Mouse (Mus musculus) embryonic stem cell, embryonic (primary cell): ENCODE results near the gene Lmntd1.

Source experiments
- CTCF ChIA-PET, 4 experiments: fragments of 300-600 bp in 2 of 4; fragments of 350-600 bp in 2 of 4; sonication (Branson Sonifier 250); formaldehyde crosslinking; loops; one replicate each; lab custom pipeline; 2022; ENCODE audit warnings: inconsistent platforms in 2 of 4; lab: Charles Lee
- POLR2A ChIA-PET, 4 experiments: fragments of 300-600 bp in 2 of 4; fragments of 350-600 bp in 2 of 4; sonication (Branson Sonifier 250); formaldehyde crosslinking; loops; one replicate each; lab custom pipeline; 2022; ENCODE audit warnings: antibody characterized with exemption in 4 of 4, inconsistent platforms in 1 of 4; lab: Charles Lee

The Lmntd1 gene

DNA sequence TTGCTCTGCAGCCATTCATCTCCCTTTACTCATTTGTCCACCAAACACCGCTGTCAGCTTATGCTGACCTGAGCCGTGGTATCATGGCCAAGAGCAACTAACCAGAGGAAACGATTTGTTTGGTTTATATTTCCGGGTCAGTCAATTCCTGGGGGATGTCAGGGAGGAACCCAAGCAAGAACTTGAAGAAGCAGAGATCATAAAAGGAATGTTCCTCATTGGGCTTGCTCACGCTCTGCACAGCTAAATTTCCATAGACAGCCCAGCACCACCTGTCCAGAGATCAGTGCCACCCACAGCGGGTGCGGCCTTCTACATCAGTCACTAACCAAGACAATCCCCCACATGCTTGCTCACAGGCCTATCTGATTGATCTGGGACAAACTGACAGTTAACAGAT, at the start of gene Lmntd1:
TSS of gene Lmntd1 (minus strand) at position 101 of the 400 bp plus-strand sequence.
- ChIA-PET CTCF (no interaction called here), POLR2A (interaction anchor here in 2 of 4 experiments (0.6 to 1.3 kb wide), 4 partner anchors 8 to 43 kb away, joined by 3 read pairs; no protein-coding TSS in a partner anchor)

DNA sequence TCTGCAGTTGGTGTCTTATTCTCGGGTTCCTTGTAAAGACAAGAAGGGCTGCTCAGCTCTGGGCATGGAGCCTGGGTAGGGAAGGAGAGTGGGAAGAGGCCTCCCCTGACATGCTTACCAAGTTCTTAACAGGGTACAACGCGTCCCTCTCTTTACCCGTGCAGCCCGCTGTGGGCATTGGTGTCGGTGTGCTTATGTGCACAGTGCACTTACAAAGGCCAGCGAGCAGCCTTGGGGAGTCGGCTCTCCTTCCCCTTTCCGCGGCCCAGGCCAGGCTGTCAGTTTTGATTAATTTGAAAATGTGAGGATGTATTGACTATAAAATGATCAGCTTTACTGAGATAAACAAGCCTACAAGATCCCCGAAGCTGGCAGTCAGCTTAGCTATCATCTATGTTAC, 46.8 kb upstream of the Lmntd1 start:
- CTCF ChIA-PET, result interaction anchor here in 1 of 4 experiments (0.5 kb wide), 1 partner anchor 151 kb away, joined by 12 read pairs; no protein-coding TSS in a partner anchor
- POLR2A ChIA-PET, result interaction anchor here in 1 of 4 experiments (0.6 to 1.3 kb wide), 2 partner anchors 9 to 234 kb away, joined by 3 read pairs; no protein-coding TSS in a partner anchor

DNA sequence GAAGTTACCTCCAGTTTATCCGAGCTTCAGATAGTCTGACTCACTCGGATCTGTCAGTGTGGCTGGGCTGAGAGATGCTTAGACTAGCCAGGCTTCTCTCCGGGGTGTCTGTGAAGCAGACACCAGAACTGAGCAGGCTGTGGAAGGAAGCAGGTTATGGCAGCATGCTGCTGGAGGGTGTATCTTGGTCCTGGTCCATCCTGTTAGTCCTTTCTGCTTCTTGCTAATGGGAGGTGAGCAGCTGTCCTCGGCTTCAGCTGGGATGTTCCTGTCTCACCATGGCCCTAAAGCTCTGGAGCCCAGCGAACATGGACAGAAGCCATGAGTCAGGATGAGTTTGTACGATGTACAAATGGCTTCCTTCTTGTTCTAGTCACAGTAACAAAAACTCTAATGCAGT, 45.0 kb upstream of the Lmntd1 start:
- ChIA-PET CTCF (interaction anchor here in 1 of 4 experiments (1.0 kb wide), 1 partner anchor 134 kb away, joined by 3 read pairs; no protein-coding TSS in a partner anchor), POLR2A (interaction anchor here in 1 of 4 experiments (0.5 kb wide), 1 partner anchor 498 kb away, joined by 13 read pairs; no protein-coding TSS in a partner anchor)

DNA sequence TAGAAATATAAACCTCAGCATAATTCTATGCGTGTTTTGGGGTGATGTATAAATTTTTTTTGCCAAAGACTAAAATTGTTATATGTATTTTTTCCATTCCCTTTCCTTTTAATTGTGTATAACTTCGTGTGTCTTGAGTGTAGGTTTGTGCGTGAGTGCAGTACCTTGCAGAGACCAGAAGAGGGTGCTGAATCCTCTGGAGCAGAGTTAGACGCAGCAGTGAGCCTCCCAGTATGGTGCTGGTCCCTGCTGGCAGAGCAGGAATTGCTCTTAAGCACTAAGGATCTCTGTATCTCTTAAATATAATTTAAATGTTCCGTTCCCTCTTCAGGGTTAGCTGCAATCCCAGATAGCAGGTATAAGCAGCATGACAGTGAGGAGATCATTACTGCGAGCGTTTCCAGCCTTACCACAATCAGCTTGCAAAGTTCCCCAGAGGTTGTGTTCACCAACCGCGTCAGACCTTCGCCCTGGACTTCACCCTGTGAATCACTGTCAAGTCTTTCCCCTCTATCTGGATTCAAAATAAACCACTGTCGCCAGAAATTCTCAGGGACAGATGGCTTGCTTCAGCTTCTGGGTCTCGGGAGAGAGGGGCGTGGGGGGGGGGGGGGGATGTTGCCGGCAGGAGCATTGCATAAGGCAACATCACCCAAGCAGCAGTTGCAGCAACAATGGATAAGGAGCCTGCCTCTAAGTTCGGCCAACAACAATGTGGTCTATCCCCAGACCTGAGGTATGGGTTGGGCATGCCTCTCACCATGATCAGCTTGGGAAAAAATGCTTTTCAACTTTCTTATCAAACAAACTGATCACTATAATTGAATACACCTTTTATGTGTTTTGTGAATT, 42.8 kb upstream of the Lmntd1 start:
- ChIA-PET POLR2A (interaction anchor here in 1 of 4 experiments (0.7 to 1.2 kb wide), 3 partner anchors 37 to 148 kb away, joined by 3 to 4 read pairs (median 3); partner anchors contain the start of gene Lmntd1), CTCF (interaction anchor here (0.7 to 1.0 kb wide), 5 partner anchors 22 to 464 kb away, joined by 3 to 7 read pairs (median 3); no protein-coding TSS in a partner anchor)

DNA sequence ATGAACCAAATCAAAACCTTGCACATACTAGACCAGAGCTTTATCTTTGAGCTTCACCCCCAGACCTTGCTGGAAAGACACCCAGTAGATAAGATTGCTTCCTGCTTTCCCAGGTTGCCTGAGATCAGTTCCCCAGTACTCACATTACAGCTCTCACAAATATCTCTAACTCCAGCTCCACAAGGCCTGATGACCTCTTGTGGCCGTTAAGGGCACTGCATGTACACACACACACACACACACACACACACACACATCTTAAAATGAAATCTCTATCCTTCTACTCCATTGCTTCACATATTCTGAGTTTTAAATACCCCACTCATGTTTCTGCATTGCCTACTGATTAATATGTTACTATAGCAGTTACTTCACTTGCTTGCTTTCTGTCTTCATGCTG, 41.6 kb upstream of the Lmntd1 start:
- POLR2A ChIA-PET, result interaction anchor here in 1 of 4 experiments (0.5 kb wide), 1 partner anchor 49 kb away, joined by 3 read pairs; no protein-coding TSS in a partner anchor
- CTCF ChIA-PET, result interaction anchor here (0.6 to 1.0 kb wide), 13 partner anchors 23 to 1225 kb away, joined by 3 to 6 read pairs (median 3); no protein-coding TSS in a partner anchor

DNA sequence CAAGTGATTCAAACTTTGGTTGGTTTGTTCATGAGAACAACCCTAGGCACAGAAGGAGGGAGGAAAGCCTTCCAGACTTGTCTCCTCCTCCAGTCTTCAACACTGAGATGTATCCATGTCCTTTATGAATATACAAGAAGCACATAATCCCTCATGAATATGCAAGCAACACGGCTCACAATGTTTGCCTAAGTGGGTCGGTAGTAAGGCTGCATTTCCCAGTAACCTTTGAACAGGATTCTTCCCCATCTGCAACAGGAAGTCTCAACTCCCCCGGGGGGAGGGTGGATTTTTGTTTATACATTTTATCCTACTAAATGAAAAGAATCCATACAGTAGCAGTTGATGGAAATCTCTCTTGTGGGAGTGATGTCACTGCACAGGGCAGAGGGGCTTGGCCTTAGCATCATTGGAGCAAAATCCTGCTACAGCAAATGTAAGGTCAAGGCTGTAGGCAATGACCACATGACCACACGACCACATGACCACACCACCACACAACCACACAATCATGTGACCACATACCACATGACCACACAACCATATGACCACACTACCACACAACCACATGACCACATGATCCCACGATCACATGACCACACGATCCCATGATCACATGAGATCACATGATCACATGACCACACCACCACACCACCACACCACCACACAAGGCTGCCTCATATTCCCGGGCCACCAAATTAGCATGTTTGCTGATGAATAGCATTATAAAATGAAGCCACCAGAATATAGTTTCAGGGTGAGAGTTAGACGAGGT, 40.1 kb upstream of the Lmntd1 start:
- ChIA-PET POLR2A (no interaction called here), CTCF (interaction anchor here in 1 of 4 experiments (0.7 kb wide), 1 partner anchor 594 kb away, joined by 3 read pairs; no protein-coding TSS in a partner anchor)

DNA sequence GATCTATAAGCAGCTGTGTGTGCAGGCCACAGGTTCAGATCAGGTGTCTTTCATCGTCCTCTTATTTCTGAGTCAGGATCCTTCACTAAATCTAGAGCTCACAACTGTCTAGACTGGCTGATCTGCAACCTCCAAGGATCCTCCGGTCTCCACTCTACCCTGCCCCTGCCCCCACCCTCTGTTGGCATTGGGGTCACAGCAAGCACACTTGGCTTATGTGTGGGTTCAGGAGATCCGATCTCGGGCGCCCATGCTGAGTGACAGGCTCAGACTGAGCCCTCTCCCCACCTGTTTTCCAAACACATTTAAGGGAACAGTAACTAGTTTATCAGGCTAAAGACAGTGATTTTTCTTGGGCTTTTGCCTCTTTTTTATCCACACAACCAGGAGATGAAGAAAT, 39.5 kb upstream of the Lmntd1 start:
- POLR2A ChIA-PET, result no interaction called here

DNA sequence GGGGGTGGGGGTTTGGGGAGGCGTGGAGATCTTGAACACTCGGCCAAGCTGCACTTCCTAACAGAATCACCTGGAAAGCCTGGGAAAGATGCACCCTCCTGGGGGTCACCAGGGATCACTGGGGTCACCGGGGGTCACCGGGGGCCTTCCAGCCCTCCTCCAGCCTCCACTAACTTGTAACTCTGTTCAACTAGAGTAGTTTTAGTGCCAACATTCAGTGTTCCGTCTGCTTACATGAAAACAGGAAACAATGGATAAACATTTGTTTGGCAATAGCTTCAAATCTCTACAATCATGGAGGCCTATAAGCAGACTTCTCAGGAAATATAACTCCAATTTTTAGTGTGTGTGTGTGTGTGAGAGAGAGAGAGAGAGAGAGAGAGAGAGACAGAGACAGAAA, 38.9 kb upstream of the Lmntd1 start:
- ChIA-PET CTCF (no interaction called here), POLR2A (interaction anchor here in 1 of 4 experiments (0.7 kb wide), 1 partner anchor 301 kb away, joined by 4 read pairs; no protein-coding TSS in a partner anchor)

More for the DNA sequence above, 39.5 kb upstream of the Lmntd1 start:
- CTCF ChIA-PET, result no interaction called here

DNA sequence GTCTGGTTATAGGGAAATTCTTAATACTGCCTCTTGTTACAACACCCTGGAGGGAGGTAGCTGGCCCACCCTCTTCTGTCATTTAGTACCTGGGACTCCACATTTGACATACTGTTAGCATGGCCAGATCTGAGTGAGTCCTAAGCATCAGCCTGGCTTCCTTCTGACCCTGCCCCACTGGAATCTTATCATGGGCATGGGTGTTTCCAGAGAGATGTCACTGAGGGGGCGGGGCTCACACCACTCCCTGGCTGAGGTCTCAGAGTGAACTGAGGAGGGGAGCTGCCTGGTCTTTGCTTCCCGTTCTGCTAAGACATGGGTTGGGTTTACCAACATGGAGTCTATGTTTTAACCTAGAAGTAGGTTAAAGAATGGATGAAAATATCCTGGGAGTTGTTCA, 37.9 kb upstream of the Lmntd1 start:
- CTCF ChIA-PET, result no interaction called here
- POLR2A ChIA-PET, result interaction anchor here in 1 of 4 experiments (1.0 to 1.4 kb wide), 2 partner anchors 10 to 13 kb away, joined by 3 read pairs; no protein-coding TSS in a partner anchor

DNA sequence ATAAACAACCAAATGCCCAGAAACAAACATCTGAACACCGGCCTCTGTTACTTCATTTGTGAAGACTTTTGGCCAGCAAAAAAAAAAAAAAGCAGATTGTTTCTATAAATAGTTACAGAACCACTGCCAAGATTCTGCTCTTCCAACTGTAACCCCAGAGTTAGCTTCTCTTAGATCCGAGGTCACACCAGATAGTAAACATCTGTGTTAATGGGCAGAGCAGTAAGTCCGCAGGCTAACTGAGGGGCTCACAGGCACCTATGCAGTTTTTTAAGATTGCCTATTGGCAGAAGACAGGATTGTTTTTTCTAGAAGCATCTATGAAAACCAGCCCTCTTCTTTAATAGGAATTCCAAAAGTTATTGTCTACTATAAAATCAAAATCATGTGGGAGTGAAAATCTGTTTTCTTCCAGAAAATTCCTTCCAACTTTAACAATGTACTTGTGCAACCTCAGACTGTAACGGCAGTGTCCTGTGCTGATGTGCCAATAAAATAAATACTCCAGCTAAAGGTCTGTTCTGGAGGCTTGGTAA, 26.9 kb upstream of the Lmntd1 start:
- ChIA-PET CTCF (no interaction called here), POLR2A (interaction anchor here in 1 of 4 experiments (1.2 kb wide), 1 partner anchor 8 kb away, joined by 3 read pairs; no protein-coding TSS in a partner anchor)

DNA sequence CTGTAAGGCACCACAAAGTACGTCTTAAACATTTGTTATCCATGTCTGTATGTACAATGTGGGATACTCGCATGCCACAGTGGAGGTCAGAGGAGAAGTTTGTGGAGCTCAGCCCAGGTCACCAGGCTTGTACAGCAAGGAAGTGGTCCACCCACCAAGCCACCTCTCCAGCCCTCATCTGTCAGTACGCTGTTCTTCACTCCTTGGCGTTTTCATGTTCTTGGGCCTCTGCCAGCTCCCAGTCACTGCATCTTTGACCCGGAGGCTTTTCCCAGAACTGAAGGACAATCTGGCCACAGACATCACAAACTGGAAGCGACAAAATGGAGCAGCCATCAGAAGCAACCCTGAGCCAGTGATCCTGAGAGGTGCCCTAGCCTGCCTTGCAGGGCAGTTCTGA, 24.1 kb upstream of the Lmntd1 start:
- ChIA-PET CTCF (no interaction called here), POLR2A (interaction anchor here in 1 of 4 experiments (1.3 to 1.5 kb wide), 3 partner anchors 11 to 18 kb away, joined by 3 to 4 read pairs (median 3); no protein-coding TSS in a partner anchor)

DNA sequence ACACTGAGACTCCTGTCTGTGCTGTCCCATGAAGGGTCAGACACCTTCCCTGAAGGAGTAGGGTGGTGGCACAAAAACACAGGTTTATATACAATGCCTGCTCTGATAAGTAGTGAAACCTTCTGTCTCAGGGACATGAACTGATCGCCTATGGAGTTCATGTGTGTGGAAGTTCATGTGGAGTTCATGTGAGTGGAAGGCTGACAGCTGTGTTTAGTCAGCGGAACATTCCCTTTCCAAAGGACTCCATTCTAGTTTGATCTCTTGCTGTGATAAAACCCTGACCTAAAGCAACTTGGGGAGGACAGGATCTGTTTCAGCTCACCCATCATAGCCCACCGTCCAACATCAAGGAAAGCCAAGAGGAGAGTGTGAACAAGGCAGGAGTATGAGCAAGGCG, 22.6 kb upstream of the Lmntd1 start:
- ChIA-PET POLR2A (interaction anchor here in 1 of 4 experiments (1.6 kb wide), 1 partner anchor 14 kb away, joined by 6 read pairs; no protein-coding TSS in a partner anchor), CTCF (no interaction called here)

DNA sequence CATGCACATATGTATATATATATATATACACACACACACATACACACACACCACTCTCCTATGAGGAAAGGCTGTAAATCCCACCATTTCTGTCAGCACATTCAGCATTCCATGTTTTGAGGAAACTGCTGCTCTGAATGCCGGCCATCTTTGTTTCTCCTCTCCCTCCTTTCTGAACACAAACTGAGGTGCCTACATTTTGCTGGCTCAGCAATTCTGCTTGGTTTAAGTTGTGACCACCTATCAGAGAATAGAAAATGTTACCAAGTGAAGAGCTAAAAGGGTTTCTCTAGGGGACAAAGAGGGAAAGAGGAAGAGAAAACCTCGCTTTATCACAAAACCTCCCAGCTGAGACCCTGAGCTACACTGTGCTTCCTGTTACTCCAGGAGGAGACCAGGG, 20.3 kb upstream of the Lmntd1 start:
- POLR2A ChIA-PET, result interaction anchor here in 1 of 4 experiments (0.8 kb wide), 1 partner anchor 12 kb away, joined by 3 read pairs; no protein-coding TSS in a partner anchor
- CTCF ChIA-PET, result no interaction called here

DNA sequence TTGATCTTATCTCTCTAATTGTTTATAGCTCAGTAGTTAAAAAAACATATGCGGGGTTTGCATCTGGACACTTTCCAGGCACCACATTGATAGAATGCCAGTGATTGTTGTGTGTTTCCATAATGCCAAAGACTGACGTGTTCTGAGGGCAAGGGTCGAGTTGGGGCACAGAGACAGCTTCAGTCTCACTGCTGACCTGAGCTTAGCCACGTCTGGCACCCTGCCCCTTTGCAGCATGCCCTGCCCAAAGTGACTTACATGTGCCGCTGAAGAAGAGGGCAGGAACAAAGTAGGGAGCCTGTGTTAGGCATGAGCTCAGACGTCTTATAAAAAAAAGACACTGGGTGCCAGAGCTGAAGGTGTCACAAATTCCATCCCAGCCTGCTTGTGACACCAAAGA, 16.1 kb upstream of the Lmntd1 start:
- CTCF ChIA-PET, result no interaction called here
- POLR2A ChIA-PET, result no interaction called here

DNA sequence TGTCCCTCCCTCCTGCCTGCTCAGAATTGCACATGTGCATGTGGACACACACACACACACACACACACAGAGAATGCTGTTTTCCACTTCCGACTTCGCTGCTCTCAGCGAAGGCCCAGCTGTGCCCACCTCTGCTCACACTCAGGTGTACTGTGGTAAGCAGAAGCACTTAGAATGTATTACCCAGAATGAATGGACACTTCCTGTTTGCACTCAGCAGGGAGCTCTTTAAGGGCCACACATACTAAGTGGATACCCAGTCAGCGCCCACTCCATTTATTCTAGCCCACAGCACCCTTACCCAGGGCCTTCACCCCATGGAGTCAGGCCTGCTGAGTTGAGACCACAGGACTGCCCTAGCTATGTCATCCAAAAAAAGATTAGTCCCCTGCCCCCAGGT, 9.0 kb upstream of the Lmntd1 start:
- ChIA-PET CTCF (interaction anchor here in 1 of 4 experiments (0.5 kb wide), 1 partner anchor 1606 kb away, joined by 3 read pairs; no protein-coding TSS in a partner anchor), POLR2A (interaction anchor here in 2 of 4 experiments (0.8 to 2.1 kb wide), 12 partner anchors 9 to 283 kb away, joined by 3 to 7 read pairs (median 3); partner anchors contain the start of gene Lmntd1 (in 2 of the 2))

DNA sequence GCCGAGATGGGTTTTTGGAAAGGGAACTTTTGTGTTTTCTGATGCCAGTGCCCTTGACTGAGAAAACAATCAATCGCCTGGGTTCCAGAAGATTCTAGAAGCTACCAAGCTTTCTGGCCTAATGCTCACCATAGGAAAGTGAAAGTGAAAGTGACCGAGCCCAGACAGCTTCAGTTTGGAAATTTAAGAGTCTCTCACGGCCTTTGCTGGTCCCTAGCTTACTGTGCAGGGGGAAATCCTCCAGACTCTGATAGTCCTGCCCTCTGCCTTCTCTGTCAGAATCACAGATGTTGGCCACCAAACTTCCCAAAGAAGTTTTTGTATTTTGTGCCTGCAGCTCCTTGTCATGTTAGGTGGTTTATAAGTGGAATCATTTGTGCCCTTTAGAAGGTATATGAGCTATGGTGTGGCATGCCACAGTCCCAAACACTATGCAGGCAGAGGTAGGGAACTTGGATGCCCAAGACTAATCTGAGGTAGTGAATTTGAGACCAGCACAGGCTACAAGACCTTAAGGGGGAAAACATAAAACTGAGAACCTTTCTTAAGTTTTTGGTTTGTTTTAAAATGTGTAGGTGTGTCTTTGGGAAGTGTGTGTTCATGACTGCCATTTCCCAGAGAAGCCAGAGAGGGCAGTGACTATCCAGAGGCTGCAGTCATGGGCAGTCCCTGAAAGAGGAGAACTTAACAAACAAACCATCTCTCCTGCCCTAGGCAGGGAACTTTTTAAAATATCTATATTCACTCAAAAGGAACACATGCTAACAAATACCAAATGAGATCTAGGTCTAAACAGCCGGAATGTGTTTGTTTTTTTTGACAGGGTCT, 2.5 kb upstream of the Lmntd1 start:
- ChIA-PET POLR2A (interaction anchor here in 2 of 4 experiments (0.6 to 1.0 kb wide), 3 partner anchors 11 to 63 kb away, joined by 3 read pairs; no protein-coding TSS in a partner anchor), CTCF (interaction anchor here in 1 of 4 experiments (1.8 kb wide), 1 partner anchor 199 kb away, joined by 5 read pairs; no protein-coding TSS in a partner anchor)

DNA sequence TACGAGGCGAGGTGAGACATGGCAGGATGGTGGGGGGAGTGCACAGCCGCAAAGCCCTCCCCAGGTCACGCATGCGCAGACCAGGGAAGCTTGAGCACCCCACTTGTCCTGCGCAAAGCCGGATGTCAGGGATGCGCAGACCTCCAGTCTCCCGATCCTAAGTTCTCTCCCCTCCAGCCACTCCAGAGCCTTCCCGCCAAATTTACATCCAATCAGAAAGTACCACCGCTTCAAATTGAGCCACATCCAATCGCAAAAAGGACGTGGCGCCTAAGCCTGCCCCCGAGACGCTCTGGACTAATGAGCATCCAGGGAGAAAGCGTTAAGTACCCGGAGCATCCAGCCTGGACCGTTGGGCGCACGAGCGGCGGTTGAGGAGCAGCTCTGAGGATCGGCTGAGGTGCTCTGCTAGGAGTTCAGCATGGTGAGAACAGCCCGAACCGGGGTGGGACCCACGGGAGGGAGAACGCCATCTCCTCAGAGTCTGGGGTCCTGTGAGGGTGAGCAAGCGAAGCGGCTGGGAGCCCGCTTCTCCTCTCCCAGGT, 1.6 kb upstream of the Lmntd1 start, which contains the start of gene Tuba3b:
TSS of gene Tuba3b (plus strand) at position 92 of the 545 bp plus-strand sequence.
- POLR2A ChIA-PET, result interaction anchor here in 2 of 4 experiments (0.9 to 1.0 kb wide), 2 partner anchors 11 to 34 kb away, joined by 3 read pairs; no protein-coding TSS in a partner anchor
- CTCF ChIA-PET, result interaction anchor here in 1 of 4 experiments (1.8 kb wide), 1 partner anchor 199 kb away, joined by 5 read pairs; no protein-coding TSS in a partner anchor
